18 mouse cellular contexts compared by ENCODE assay signal in genomic region chr6:142915464-142915863, GRCm38 (mm10). TPM values are rescaled to one million over a fixed set of nuclear protein-coding genes. Genes with fewer than 3 reads are reported as not detected.
DNase-seq lines count a peak whose midpoint lies in the region; ATAC-seq and TF ChIP-seq lines count a peak whose summit lies in the region.
"Had no signal": no experiment of that assay in that cellular context is flagged by ENCODE, and none has a peak within 500 bp of the region (broad histone marks: within the 10 kb centered on the region; RNA-seq: fewer than 3 reads in every experiment).

No protein-coding gene starts in this region.

- no peak for ATAC-seq in hindbrain, embryonic 13.5 days (ENCODE audit: low FRiP score)
- peak; percentile 71 for ATAC-seq in activated CD4-positive, CD25-positive, alpha-beta regulatory T cell, adult 4 months
- ATAC-seq in liver, postnatal 0 days: no peak
- ATAC-seq: intestine, postnatal 0 days had no signal

- peaks cover 27% of the 10 kb centered on the region for H3K4me1 ChIP-seq in hindbrain, embryonic 13.5 days (replicated peaks)
- peaks cover 18% of the 10 kb centered on the region for H3K4me1 ChIP-seq in hindbrain, embryonic 10.5 days (replicated peaks)
- no peaks in the 10 kb centered on the region for H3K4me1 ChIP-seq in liver, postnatal 0 days (ENCODE audit: insufficient read depth)
- H3K4me1 ChIP-seq: embryonic facial prominence, embryonic 13.5 days; limb, embryonic 15.5 days had no signal

- 83% methylated on average over 5 of the region's 5 CpGs for WGBS in hindbrain, embryonic 13.5 days
- 86% methylated on average over 5 of the region's 5 CpGs for WGBS in hindbrain, embryonic 10.5 days
- 27% methylated on average over 5 of the region's 5 CpGs for WGBS in liver, postnatal 0 days (ENCODE audit: insufficient replicate concordance)

- no peak for TF ChIP-seq EP300 in liver, postnatal 0 days (IDR thresholded peaks at IDR 0.05; ENCODE audit: low read depth)

- no peak for DNase-seq in hindbrain, embryonic 10.5 days (ENCODE audit: low spot score)
- peak; percentile 17 for DNase-seq in B cell, adult 2 months
- DNase-seq in naive thymus-derived CD4-positive, alpha-beta T cell, adult 2 months (ENCODE audit: low read depth): peak; percentile 86
- no peak for DNase-seq in liver, postnatal 0 days
- DNase-seq in right cerebral cortex, postnatal 10 days (ENCODE audit: low spot score in 2 of 2): no peak
- no peak for DNase-seq in urinary bladder, adult 18-20 months (ENCODE audit: low spot score in 2 of 2)
- DNase-seq: adrenal gland, postnatal 10 days; cerebellum, postnatal 25 days; kidney, postnatal 14 days; lung, embryonic 14.5 days; right cerebral cortex, postnatal 4 days had no signal

- H3K9ac ChIP-seq in hindbrain, embryonic 13.5 days: no peak overlapping the region
- no peak overlapping the region for H3K9ac ChIP-seq in liver, postnatal 0 days (replicated peaks)
- H3K9ac ChIP-seq: embryonic facial prominence, embryonic 13.5 days; limb, embryonic 15.5 days; lung, embryonic 14.5 days had no signal

- peak overlapping the region; percentile 18; the same call in 1 of the 2 replicates for H3K27ac ChIP-seq in hindbrain, embryonic 13.5 days
- H3K27ac ChIP-seq in hindbrain, embryonic 10.5 days: no peak overlapping the region
- no peak overlapping the region for H3K27ac ChIP-seq in liver, postnatal 0 days (ENCODE audit: low read depth)
- H3K27ac ChIP-seq: embryonic facial prominence, embryonic 13.5 days; limb, embryonic 15.5 days; stomach, postnatal 0 days had no signal

- H3K4me3 ChIP-seq in hindbrain, embryonic 13.5 days: no peak overlapping the region
- H3K4me3 ChIP-seq in hindbrain, embryonic 10.5 days: no peak overlapping the region
- no peak overlapping the region for H3K4me3 ChIP-seq in liver, postnatal 0 days (ENCODE audit: low read depth, low read length)
- H3K4me3 ChIP-seq: embryonic facial prominence, embryonic 13.5 days; limb, embryonic 15.5 days had no signal

- TF ChIP-seq CTCF in liver, postnatal 0 days (IDR thresholded peaks at IDR 0.05; ENCODE audit: low read depth): no peak

- no peaks in the 10 kb centered on the region for H3K27me3 ChIP-seq in hindbrain, embryonic 13.5 days
- no peaks in the 10 kb centered on the region for H3K27me3 ChIP-seq in hindbrain, embryonic 10.5 days (ENCODE audit: insufficient read depth, poor library complexity, severe bottlenecking)
- no peaks in the 10 kb centered on the region for H3K27me3 ChIP-seq in liver, postnatal 0 days (ENCODE audit: insufficient read depth, low read length)
- H3K27me3 ChIP-seq: embryonic facial prominence, embryonic 13.5 days; limb, embryonic 15.5 days had no signal

- no peaks in the 10 kb centered on the region for H3K9me3 ChIP-seq in hindbrain, embryonic 13.5 days
- H3K9me3 ChIP-seq in hindbrain, embryonic 10.5 days: no peaks in the 10 kb centered on the region
- H3K9me3 ChIP-seq in liver, postnatal 0 days (ENCODE audit: low read length): no peaks in the 10 kb centered on the region
- H3K9me3 ChIP-seq: embryonic facial prominence, embryonic 13.5 days; limb, embryonic 15.5 days had no signal

- peaks cover 15% of the 10 kb centered on the region for H3K36me3 ChIP-seq in hindbrain, embryonic 13.5 days
- peaks cover 17% of the 10 kb centered on the region; the same call in 1 of the 2 replicates for H3K36me3 ChIP-seq in hindbrain, embryonic 10.5 days
- H3K36me3 ChIP-seq in liver, postnatal 0 days (replicated peaks; ENCODE audit: insufficient read depth, low read length): no peaks in the 10 kb centered on the region
- H3K36me3 ChIP-seq: embryonic facial prominence, embryonic 13.5 days; limb, embryonic 15.5 days had no signal

- H3K4me2 ChIP-seq in hindbrain, embryonic 13.5 days: no peak overlapping the region
- no peak overlapping the region for H3K4me2 ChIP-seq in liver, postnatal 0 days (ENCODE audit: low read depth, low read length)
- H3K4me2 ChIP-seq: embryonic facial prominence, embryonic 13.5 days; heart, embryonic 11.5 days; limb, embryonic 15.5 days; lung, embryonic 14.5 days had no signal

RNA-seq across cellular contexts. Expression of gene St8sia1, which starts 48.8 kb away (rescaled TPM):
- 7.6 and 7.7 TPM in 2 replicates for polyA plus RNA-seq in hindbrain, embryonic 13.5 days (2015; fragmentation: Nextera tagmentation; extraction: Ambion mirVana)
- 3.6 and 5.4 TPM in 2 replicates for polyA plus RNA-seq in hindbrain, embryonic 10.5 days (2016; fragmentation: Nextera tagmentation; extraction: Ambion mirVana)
- 10 to 100 TPM; 10.6 to 11.5 TPM for polyA plus RNA-seq in activated CD4-positive, CD25-positive, alpha-beta regulatory T cell, adult 4 months (2017; shearing (Covaris generic))
- polyA plus RNA-seq in liver, postnatal 0 days (2015; fragmentation: Nextera tagmentation; extraction: Ambion mirVana): 0.05 and 0.22 TPM in 2 replicates

Comparison
In these comparisons a context has a peak if more than half of its experiments do, and no peak if none do; other contexts are left out.
1. DNase-seq: peak in B cell, adult 2 months (2 of 2) and naive thymus-derived CD4-positive, alpha-beta T cell, adult 2 months (single experiment); none in hindbrain, embryonic 10.5 days (single experiment), liver, postnatal 0 days (single experiment), right cerebral cortex, postnatal 10 days (0 of 2) and urinary bladder, adult 18-20 months (0 of 2).